Mouse (Mus musculus) limb, embryonic 11.5 days (tissue): ENCODE data around the gene Gm10447. TPM values are rescaled to one million over a fixed set of nuclear protein-coding genes. Genes with fewer than 3 reads are reported as not detected.

ENCODE experiments used
- ATAC-seq: fragments of 200-750 bp; cut with Nextera tagmentation; 2 replicates; pipeline ENCODE4 v1.8.0; 2017; ENCODE audit warnings: low read depth; ENCODE audit not compliant: insufficient number of reproducible peaks, low FRiP score, low TSS enrichment
- DNase-seq: peaks from one replicate; pipeline ENCODE4 v3.0.0-alpha.2; 2015; ENCODE audit warnings: low spot score
- H3K27ac ChIP-seq: fragments of 300-500 bp; sonication (generic); replicated peaks from 2 replicates; pipeline ENCODE4 v1.5.1; 2014; ENCODE audit warnings: low read depth, mild to moderate bottlenecking, low read length
- H3K27me3 ChIP-seq: fragments of 300-500 bp; sonication (generic); 2 replicates; pipeline ENCODE4 v1.6.1; 2014; ENCODE audit warnings: mild to moderate bottlenecking, low read length, mixed read lengths; ENCODE audit not compliant: control insufficient read depth, insufficient read depth
- H3K36me3 ChIP-seq: fragments of 300-500 bp; sonication (generic); 2 replicates; pipeline ENCODE4 v1.6.1; 2014; ENCODE audit warnings: mild to moderate bottlenecking, low read length, moderate library complexity, mixed read lengths; ENCODE audit not compliant: control insufficient read depth, insufficient read depth
- H3K4me1 ChIP-seq: fragments of 300-500 bp; sonication (generic); 2 replicates; pipeline ENCODE4 v1.6.1; 2014; ENCODE audit warnings: low read length, mixed read lengths; ENCODE audit not compliant: control insufficient read depth, insufficient read depth
- H3K4me2 ChIP-seq: fragments of 300-500 bp; sonication (generic); 2 replicates; pipeline ENCODE4 v1.6.1; 2014; ENCODE audit warnings: low read depth, mild to moderate bottlenecking, moderate library complexity; ENCODE audit not compliant: severe bottlenecking
- H3K4me3 ChIP-seq: fragments of 300-500 bp; sonication (generic); 2 replicates; pipeline ENCODE4 v1.5.1; 2014; ENCODE audit warnings: low read depth, low read length
- H3K9ac ChIP-seq: fragments of 300-500 bp; sonication (generic); 2 replicates; pipeline ENCODE4 v1.6.1; 2014; ENCODE audit warnings: mild to moderate bottlenecking, low read length
- H3K9me3 ChIP-seq: fragments of 300-500 bp; sonication (generic); 2 replicates; pipeline ENCODE4 v1.6.1; 2016; ENCODE audit warnings: low read length; ENCODE audit not compliant: control insufficient read depth
- WGBS: fragments of 180-500 bp; shearing (Covaris S2); extraction: QIAGEN DNeasy Blood & Tissue Kit; methylation state at CpG from one replicate; pipeline ENCODE4 v1.1.7; 2014; 5-methylcytosine and 5-hydroxymethylcytosine counted together
- polyA plus RNA-seq: library from polyadenylated mRNA; unstranded; fragments of >200 nt; fragmentation: Nextera tagmentation; extraction: Ambion mirVana; gene quantifications from 2 replicates; pipeline ENCODE4 v1.2.1, GENCODE M21; 2014

Gm10447 gene
- polyA plus RNA-seq, 1 experiment from 2014 or later: 0.08 TPM

GRCm38 (mm10) chr11:53481088-53481730, 24.3 kb upstream of the Gm10447 start:
- Histone ChIP-seq H3K27me3 (peaks cover 39% of the 10 kb centered on the region), H3K9ac (no peak overlapping the region), H3K27ac (no peak overlapping the region), H3K4me3 (no peak overlapping the region), H3K4me1 (peaks cover 17% of the 10 kb centered on the region), H3K9me3 (peaks cover 3% of the 10 kb centered on the region; the same call in 1 of the 2 replicates), H3K4me2 (no peak overlapping the region), H3K36me3 (no peaks in the 10 kb centered on the region)
- WGBS: 68% methylated on average over 4 of the region's 4 CpGs
- DNase-seq: no peak
- ATAC-seq: no peak

- Histone ChIP-seq H3K9me3 (peaks cover 3% of the 10 kb centered on the region; the same call in 1 of the 2 replicates), H3K36me3 (no peaks in the 10 kb centered on the region), H3K27me3 (peaks cover 43% of the 10 kb centered on the region), H3K4me2 (peak within 1 kb of the TSS; percentile 69), H3K9ac (peak within 1 kb of the TSS; percentile 7; the same call in 1 of the 2 replicates), H3K4me1 (peaks cover 17% of the 10 kb centered on the region), H3K4me3 (peak within 1 kb of the TSS; percentile 42), H3K27ac (no peak within 1 kb of the TSS)
- ATAC-seq (no peak), DNase-seq (no peak)
- WGBS: 6% methylated on average over 38 of the region's 40 CpGs
Measured at GRCm38 (mm10) chr11:53479783-53480301, 22.9 kb upstream of the Gm10447 start, which contains the start of the genes Gm9945 and Sowaha. Gene Gm9945 (plus strand): TSS chr11:53480166. Gene Sowaha (minus strand): TSS chr11:53480274.

GRCm38 (mm10) chr11:53479171-53479782, 22.4 kb upstream of the Gm10447 start:
- DNase-seq (peak; percentile 59), ATAC-seq (no peak)
- WGBS: 2% methylated on average over 62 of the region's 62 CpGs
- Histone ChIP-seq H3K4me1 (peaks cover 17% of the 10 kb centered on the region), H3K4me3 (peak overlapping the region; percentile 42), H3K27ac (no peak overlapping the region), H3K36me3 (no peaks in the 10 kb centered on the region), H3K27me3 (peaks cover 43% of the 10 kb centered on the region), H3K9ac (peak overlapping the region; percentile 7; the same call in 1 of the 2 replicates), H3K4me2 (peak overlapping the region; percentile 69), H3K9me3 (peaks cover 3% of the 10 kb centered on the region; the same call in 1 of the 2 replicates)

GRCm38 (mm10) chr11:53478383-53479170, 21.7 kb upstream of the Gm10447 start:
- WGBS: 5% methylated on average over 78 of the region's 79 CpGs
- Histone ChIP-seq H3K27ac (no peak overlapping the region), H3K4me2 (peak overlapping the region; percentile 69), H3K27me3 (peaks cover 47% of the 10 kb centered on the region), H3K36me3 (no peaks in the 10 kb centered on the region), H3K4me3 (peak overlapping the region; percentile 42), H3K9me3 (peaks cover 3% of the 10 kb centered on the region; the same call in 1 of the 2 replicates), H3K4me1 (peaks cover 17% of the 10 kb centered on the region), H3K9ac (peak overlapping the region; percentile 7; the same call in 1 of the 2 replicates)
- DNase-seq: peak; percentile 62
- ATAC-seq: no peak

GRCm38 (mm10) chr11:53477833-53478232, 20.9 kb upstream of the Gm10447 start:
- peaks cover 17% of the 10 kb centered on the region for H3K4me1 ChIP-seq
- ATAC-seq (no peak), DNase-seq (no peak)
- H3K9me3 ChIP-seq: peaks cover 3% of the 10 kb centered on the region; the same call in 1 of the 2 replicates
- H3K4me2 ChIP-seq: no peak overlapping the region
- H3K36me3 ChIP-seq: no peaks in the 10 kb centered on the region
- WGBS: 15% methylated on average over 7 of the region's 7 CpGs
- no peak overlapping the region for H3K27ac ChIP-seq
- peaks cover 47% of the 10 kb centered on the region for H3K27me3 ChIP-seq
- H3K4me3 ChIP-seq: no peak overlapping the region
- no peak overlapping the region for H3K9ac ChIP-seq

- Histone ChIP-seq H3K4me2 (no peak overlapping the region), H3K27me3 (peaks cover 44% of the 10 kb centered on the region)
- WGBS: 35% methylated on average over 8 of the region's 8 CpGs
Measured at GRCm38 (mm10) chr11:53475620-53476019, 18.7 kb upstream of the Gm10447 start.

GRCm38 (mm10) chr11:53472709-53473108, 15.8 kb upstream of the Gm10447 start:
- Histone ChIP-seq H3K36me3 (no peaks in the 10 kb centered on the region), H3K4me2 (no peak overlapping the region), H3K4me1 (peaks cover 6% of the 10 kb centered on the region; the same call in 1 of the 2 replicates), H3K27me3 (peaks cover 20% of the 10 kb centered on the region), H3K27ac (no peak overlapping the region), H3K4me3 (no peak overlapping the region), H3K9ac (no peak overlapping the region), H3K9me3 (no peaks in the 10 kb centered on the region)
- DNase-seq: no peak
- 83% methylated on average over 3 of the region's 3 CpGs for WGBS
- no peak for ATAC-seq

More at GRCm38 (mm10) chr11:53475620-53476019, 18.7 kb upstream of the Gm10447 start:
- H3K27ac ChIP-seq: no peak overlapping the region
- ATAC-seq: no peak
- no peaks in the 10 kb centered on the region for H3K36me3 ChIP-seq
- no peak overlapping the region for H3K4me3 ChIP-seq
- no peak for DNase-seq
- H3K9ac ChIP-seq: no peak overlapping the region
- H3K4me1 ChIP-seq: peaks cover 18% of the 10 kb centered on the region
- H3K9me3 ChIP-seq: peaks cover 3% of the 10 kb centered on the region; the same call in 1 of the 2 replicates
